ENCODE assay signal across 18 mouse cellular contexts in the genomic region with DNA sequence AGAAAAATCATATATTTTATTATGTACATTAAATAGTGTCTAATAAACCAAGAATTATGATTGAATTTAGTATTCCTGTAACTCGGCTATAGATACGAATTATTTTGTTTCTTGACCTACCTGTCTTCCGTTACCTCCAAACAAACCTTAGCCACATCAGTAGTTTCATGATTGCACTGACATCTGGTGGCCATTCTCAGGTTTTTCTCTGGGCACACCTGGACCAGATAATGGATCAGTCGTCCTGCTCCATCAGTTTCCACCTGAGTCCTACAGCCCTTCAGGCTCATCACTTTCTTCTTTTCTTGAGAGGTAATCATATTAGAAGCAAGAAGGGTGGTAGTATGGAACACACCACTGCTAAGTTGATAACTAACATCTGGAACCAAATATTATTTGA.
DNase-seq lines count a peak whose midpoint lies in the region; ATAC-seq and TF ChIP-seq lines count a peak whose summit lies in the region.
"Had no signal": no experiment of that assay in that cellular context is flagged by ENCODE, and none has a peak within 500 bp of the region (broad histone marks: within the 10 kb centered on the region; RNA-seq: fewer than 3 reads in every experiment).

No protein-coding gene starts in this region.

- peak; percentile 52 for TF ChIP-seq CTCF in hindbrain, postnatal 0 days (IDR thresholded peaks at IDR 0.05; ENCODE audit: low read depth)
- peak; percentile 26 for TF ChIP-seq CTCF in liver, postnatal 0 days (IDR thresholded peaks at IDR 0.05; ENCODE audit: low read depth)
- TF ChIP-seq CTCF in brain, embryonic 14.5 days (IDR thresholded peaks at IDR 0.05; ENCODE audit: borderline replicate concordance, extremely low read depth, insufficient read depth, insufficient read length): peak; percentile 13; the same call in 1 of the 2 replicates

- H3K27ac ChIP-seq in hindbrain, postnatal 0 days: no peak overlapping the region
- H3K27ac ChIP-seq in hindbrain, embryonic 16.5 days (ENCODE audit: low read depth, low read length): no peak overlapping the region
- H3K27ac ChIP-seq in liver, postnatal 0 days (ENCODE audit: low read depth): no peak overlapping the region
- H3K27ac ChIP-seq in liver, embryonic 11.5 days (ENCODE audit: low read depth, low read length): no peak overlapping the region
- H3K27ac ChIP-seq: forebrain, embryonic 13.5 days; heart, embryonic 15.5 days; liver, embryonic 13.5 days had no signal

- no peaks in the 10 kb centered on the region for H3K4me1 ChIP-seq in hindbrain, postnatal 0 days (ENCODE audit: insufficient read depth, low read length)
- no peaks in the 10 kb centered on the region for H3K4me1 ChIP-seq in hindbrain, embryonic 16.5 days (ENCODE audit: control insufficient read depth, insufficient read depth, low read depth, low read length)
- no peaks in the 10 kb centered on the region for H3K4me1 ChIP-seq in liver, postnatal 0 days (ENCODE audit: insufficient read depth)
- no peaks in the 10 kb centered on the region for H3K4me1 ChIP-seq in liver, embryonic 11.5 days (replicated peaks; ENCODE audit: control insufficient read depth, insufficient read depth, low read length)
- H3K4me1 ChIP-seq: forebrain, embryonic 13.5 days; heart, embryonic 15.5 days; liver, embryonic 13.5 days had no signal

- no peak for ATAC-seq in hindbrain, postnatal 0 days
- no peak for ATAC-seq in hindbrain, embryonic 16.5 days
- ATAC-seq in liver, postnatal 0 days: no peak
- ATAC-seq in liver, embryonic 11.5 days (replicated peaks; ENCODE audit: low FRiP score): no peak
- ATAC-seq: forebrain, embryonic 13.5 days had no signal

- H3K4me3 ChIP-seq in hindbrain, postnatal 0 days (ENCODE audit: low read length): no peak overlapping the region
- H3K4me3 ChIP-seq in hindbrain, embryonic 16.5 days (ENCODE audit: low read length): no peak overlapping the region
- no peak overlapping the region for H3K4me3 ChIP-seq in liver, postnatal 0 days (ENCODE audit: low read depth, low read length)
- H3K4me3 ChIP-seq in liver, embryonic 11.5 days (ENCODE audit: low read depth, low read length): no peak overlapping the region
- H3K4me3 ChIP-seq: forebrain, embryonic 13.5 days; heart, embryonic 15.5 days; liver, embryonic 13.5 days had no signal

- no peaks in the 10 kb centered on the region for H3K36me3 ChIP-seq in hindbrain, postnatal 0 days (ENCODE audit: insufficient read depth, low read length)
- H3K36me3 ChIP-seq in hindbrain, embryonic 16.5 days (ENCODE audit: control insufficient read depth, insufficient read depth, low read length): no peaks in the 10 kb centered on the region
- H3K36me3 ChIP-seq in liver, postnatal 0 days (replicated peaks; ENCODE audit: insufficient read depth, low read length): no peaks in the 10 kb centered on the region
- no peaks in the 10 kb centered on the region for H3K36me3 ChIP-seq in liver, embryonic 11.5 days (ENCODE audit: control insufficient read depth, insufficient read depth, low read length)
- H3K36me3 ChIP-seq: G1E; heart, embryonic 15.5 days; liver, embryonic 13.5 days had no signal

- no peaks in the 10 kb centered on the region for H3K27me3 ChIP-seq in hindbrain, postnatal 0 days (ENCODE audit: insufficient read depth, low read length)
- no peaks in the 10 kb centered on the region for H3K27me3 ChIP-seq in hindbrain, embryonic 16.5 days (replicated peaks; ENCODE audit: control insufficient read depth, insufficient read depth, low read length)
- no peaks in the 10 kb centered on the region for H3K27me3 ChIP-seq in liver, postnatal 0 days (ENCODE audit: insufficient read depth, low read length)
- H3K27me3 ChIP-seq in liver, embryonic 11.5 days (replicated peaks; ENCODE audit: control insufficient read depth, insufficient read depth, low read length): no peaks in the 10 kb centered on the region
- H3K27me3 ChIP-seq: forebrain, embryonic 13.5 days; heart, embryonic 15.5 days; liver, embryonic 13.5 days had no signal

- 77% methylated on average over 4 of the region's 4 CpGs for WGBS in hindbrain, postnatal 0 days
- 71% methylated on average over 4 of the region's 4 CpGs for WGBS in hindbrain, embryonic 16.5 days
- 66% methylated on average over 4 of the region's 4 CpGs for WGBS in liver, postnatal 0 days (ENCODE audit: insufficient replicate concordance)
- WGBS in liver, embryonic 11.5 days: 74% methylated on average over 4 of the region's 4 CpGs

- TF ChIP-seq EP300 in liver, postnatal 0 days (IDR thresholded peaks at IDR 0.05; ENCODE audit: low read depth): no peak

- H3K9ac ChIP-seq in hindbrain, postnatal 0 days (replicated peaks; ENCODE audit: low read length): no peak overlapping the region
- H3K9ac ChIP-seq in hindbrain, embryonic 16.5 days (ENCODE audit: low read depth, low read length): no peak overlapping the region
- H3K9ac ChIP-seq in liver, postnatal 0 days (replicated peaks): no peak overlapping the region
- no peak overlapping the region for H3K9ac ChIP-seq in liver, embryonic 11.5 days (ENCODE audit: low read depth, low read length)
- H3K9ac ChIP-seq: forebrain, embryonic 13.5 days; heart, embryonic 15.5 days; liver, embryonic 13.5 days had no signal

- no peak for TF ChIP-seq POLR2A in brain, embryonic 14.5 days (IDR thresholded peaks at IDR 0.05; ENCODE audit: borderline replicate concordance, extremely low read depth, insufficient read depth, insufficient read length, poor library complexity, severe bottlenecking)

- peak; percentile 24 for DNase-seq in hindbrain, postnatal 0 days (ENCODE audit: low spot score)
- no peak for DNase-seq in liver, postnatal 0 days
- no peak for DNase-seq in liver, embryonic 11.5 days (ENCODE audit: low spot score)
- peak; percentile 2 for DNase-seq in ES-CJ7 (ENCODE audit: low read depth, low spot score)
- peak; percentile 6 for DNase-seq in brain, embryonic 14.5 days (ENCODE audit: low read depth)
- DNase-seq in urinary bladder, adult 2 months (ENCODE audit: low spot score): no peak
- DNase-seq: adrenal gland, postnatal 10 days; cerebellum, adult 18-20 months; cerebellum, postnatal 36 days; heart, adult 11 months; kidney, adult 18-20 months; liver, embryonic 13.5 days; lung, postnatal 14 days; retina, postnatal 1 day had no signal

- H3K9me3 ChIP-seq in hindbrain, postnatal 0 days (ENCODE audit: low read length): no peaks in the 10 kb centered on the region
- no peaks in the 10 kb centered on the region for H3K9me3 ChIP-seq in hindbrain, embryonic 16.5 days (ENCODE audit: control insufficient read depth, low read length)
- no peaks in the 10 kb centered on the region for H3K9me3 ChIP-seq in liver, postnatal 0 days (ENCODE audit: low read length)
- no peaks in the 10 kb centered on the region for H3K9me3 ChIP-seq in liver, embryonic 11.5 days (ENCODE audit: control insufficient read depth, low read length)
- H3K9me3 ChIP-seq: G1E; heart, embryonic 15.5 days; liver, embryonic 13.5 days had no signal

- no peak overlapping the region for H3K4me2 ChIP-seq in hindbrain, postnatal 0 days (ENCODE audit: low read depth, low read length)
- no peak overlapping the region for H3K4me2 ChIP-seq in hindbrain, embryonic 16.5 days (ENCODE audit: low read length)
- no peak overlapping the region for H3K4me2 ChIP-seq in liver, postnatal 0 days (ENCODE audit: low read depth, low read length)
- no peak overlapping the region for H3K4me2 ChIP-seq in liver, embryonic 11.5 days
- H3K4me2 ChIP-seq: forebrain, embryonic 13.5 days; heart, embryonic 15.5 days; liver, embryonic 13.5 days had no signal

Comparison
In these comparisons a context has a peak if more than half of its experiments do, and no peak if none do; other contexts are left out.
1. DNase-seq: peak in hindbrain, postnatal 0 days (single experiment), ES-CJ7 (single experiment) and brain, embryonic 14.5 days (single experiment); none in liver, postnatal 0 days (single experiment), liver, embryonic 11.5 days (single experiment) and urinary bladder, adult 2 months (single experiment).
2. Peak in every context shown above with its lines, with median percentiles within 50 percentile points of each other: CTCF ChIP-seq.